Mouse (Mus musculus) ES-Bruce4 (cell line): ENCODE data around the gene Pip5k1a. TPM values are rescaled to one million over a fixed set of nuclear protein-coding genes. Genes with fewer than 3 reads are reported as not detected.
"Not testable (repeated sequence)": the region's sequence is repeated elsewhere in the genome, so short reads cannot be mapped to it uniquely, and the experiment has no call there.

Source experiments
- H3K27ac ChIP-seq: 2 replicates; pipeline ENCODE4 v1.5.1; 2012; ENCODE audit warnings: low read length, inconsistent platforms; ENCODE audit not compliant: insufficient read depth
- H3K27me3 ChIP-seq: 2 replicates; pipeline ENCODE4 v1.6.1; 2012; ENCODE audit warnings: mild to moderate bottlenecking, low read length, inconsistent platforms; ENCODE audit not compliant: control insufficient read depth, poor library complexity, insufficient read depth, severe bottlenecking
- H3K36me3 ChIP-seq: 2 replicates; pipeline ENCODE4 v1.6.1; 2012; ENCODE audit warnings: inconsistent platforms, mild to moderate bottlenecking, low read length, moderate library complexity; ENCODE audit not compliant: control insufficient read depth, poor library complexity, insufficient read depth, severe bottlenecking
- H3K4me1 ChIP-seq: one replicate; pipeline ENCODE4 v1.8.1; 2011; ENCODE audit warnings: low read length; ENCODE audit not compliant: control insufficient read depth, insufficient read depth
- H3K4me3 ChIP-seq: 2 replicates; pipeline ENCODE4 v1.5.1; 2011; ENCODE audit warnings: low read depth, mild to moderate bottlenecking, low read length
- H3K9ac ChIP-seq: 2 replicates; pipeline ENCODE4 v1.6.1; 2012; ENCODE audit warnings: low read depth, mild to moderate bottlenecking, inconsistent platforms; ENCODE audit not compliant: poor library complexity, severe bottlenecking
- H3K9me3 ChIP-seq: replicated peaks from 2 replicates; pipeline ENCODE4 v1.6.1; 2012; ENCODE audit warnings: mild to moderate bottlenecking, low read length, inconsistent platforms; ENCODE audit not compliant: control insufficient read depth, poor library complexity, insufficient read depth, severe bottlenecking
- CTCF ChIP-seq: IDR thresholded peaks from one replicate; pipeline ENCODE4 v1.8.1; 2011; ENCODE audit warnings: low read depth, low read length
- EP300 ChIP-seq: IDR thresholded peaks from 2 replicates; pipeline ENCODE4 v1.6.1; 2011; ENCODE audit warnings: low read depth, low read length; ENCODE audit not compliant: insufficient read depth
- POLR2A ChIP-seq: IDR thresholded peaks from one replicate; pipeline ENCODE4 v1.8.1; 2011; ENCODE audit warnings: low read length; ENCODE audit not compliant: insufficient read depth
- polyA plus RNA-seq: library from polyadenylated mRNA; stranded (reverse); fragments of >200 nt; gene quantifications from 2 replicates; pipeline ENCODE4 v1.2.4, GENCODE M21; 2011; ENCODE audit warnings: low read depth; ENCODE audit not compliant: missing spikeins, insufficient read depth, insufficient read length

Gene Pip5k1a
- polyA plus RNA-seq, 1 experiment, result 53.9 TPM

DNA sequence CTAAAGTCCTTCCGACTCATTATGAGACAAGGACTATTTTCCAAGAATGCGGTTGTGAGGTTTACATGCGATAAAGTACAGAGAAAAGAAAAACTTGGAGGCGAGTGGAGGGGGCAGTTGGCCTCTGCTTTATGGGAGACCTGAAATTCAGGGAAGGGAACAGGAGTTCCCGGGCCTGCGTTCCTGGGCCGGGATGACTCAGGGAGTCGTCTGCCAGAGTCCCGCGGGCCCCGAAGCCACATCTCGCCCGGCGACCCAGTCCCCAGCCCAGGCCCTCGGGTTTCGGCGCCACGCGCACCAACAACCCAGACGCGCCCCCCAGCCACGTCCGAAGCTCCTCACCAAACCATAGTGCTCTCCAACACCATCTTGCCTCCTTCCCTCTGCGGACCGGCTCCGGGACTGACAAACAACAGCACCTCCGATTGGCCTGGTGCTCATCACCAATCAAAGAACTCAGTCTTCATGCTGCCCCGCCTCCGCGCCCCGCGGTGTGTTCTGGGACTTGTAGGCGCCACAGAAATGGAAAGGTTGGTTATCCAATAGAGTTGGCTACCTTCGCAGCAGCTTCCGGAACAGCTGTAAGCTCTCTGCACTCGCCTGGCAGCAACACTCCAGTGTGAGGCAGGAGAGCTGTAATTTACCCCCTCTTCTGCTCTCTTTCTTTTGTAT lies 64.4 kb downstream of the Pip5k1a start, which contains the start of gene Psmd4:
Gene Psmd4 (minus strand): TSS at position 449 of the 672 bp plus-strand sequence.
- H3K9me3 ChIP-seq, result no peaks in the 10 kb centered on the region
- H3K4me1 ChIP-seq, result no peaks in the 10 kb centered on the region
- H3K27ac ChIP-seq, result no peak within 1 kb of the TSS
- no peaks in the 10 kb centered on the region for H3K27me3 ChIP-seq
- H3K4me3 ChIP-seq, result peak within 1 kb of the TSS; percentile 95
- peak; percentile 68 for TF ChIP-seq POLR2A
- TF ChIP-seq CTCF, result no peak
- peaks cover 9% of the 10 kb centered on the region for H3K36me3 ChIP-seq
- peak within 1 kb of the TSS; percentile 96 for H3K9ac ChIP-seq

GRCm38 (mm10) chr3:95041625-95042024 lies 65.1 kb downstream of the Pip5k1a start:
- TF ChIP-seq CTCF (no peak), POLR2A (no peak), EP300 (no peak)
- Histone ChIP-seq H3K4me3 (peak overlapping the region; percentile 95; the same call in 1 of the 2 replicates), H3K36me3 (peaks cover 14% of the 10 kb centered on the region), H3K9me3 (no peaks in the 10 kb centered on the region), H3K9ac (peak overlapping the region; percentile 96), H3K4me1 (no peaks in the 10 kb centered on the region), H3K27ac (no peak overlapping the region), H3K27me3 (no peaks in the 10 kb centered on the region)

DNA sequence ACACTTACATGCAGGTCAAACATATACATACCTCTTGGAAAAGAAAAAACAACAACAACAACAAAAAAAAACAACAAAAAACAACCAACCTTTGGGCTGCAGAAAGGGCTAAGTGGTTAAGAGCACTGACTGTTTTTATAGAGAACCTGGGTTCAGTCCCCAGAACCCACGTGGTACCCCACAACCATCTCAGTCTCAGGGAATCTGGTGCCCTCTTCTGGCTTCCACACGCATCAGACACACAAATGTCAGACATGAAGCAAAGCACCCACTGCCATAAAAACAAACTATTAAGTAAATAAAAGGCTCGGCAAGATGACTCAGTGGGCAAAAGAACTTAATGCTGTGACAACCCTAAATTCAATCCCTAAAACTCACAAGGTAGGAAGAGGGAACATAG lies 76.8 kb downstream of the Pip5k1a start:
- Histone ChIP-seq H3K4me3 (no peak overlapping the region), H3K27ac (no peak overlapping the region), H3K36me3 (peaks cover 37% of the 10 kb centered on the region), H3K4me1 (no peaks in the 10 kb centered on the region), H3K9me3 (no peaks in the 10 kb centered on the region), H3K27me3 (no peaks in the 10 kb centered on the region), H3K9ac (no peak overlapping the region)
- TF ChIP-seq POLR2A, result no peak
- TF ChIP-seq CTCF, result no peak
- no peak for TF ChIP-seq EP300

GRCm38 (mm10) chr3:95029291-95029827 lies 77.4 kb downstream of the Pip5k1a start:
- H3K9ac ChIP-seq, H3K9me3 ChIP-seq, H3K4me1 ChIP-seq, H3K27ac ChIP-seq, H3K27me3 ChIP-seq, H3K4me3 ChIP-seq: not testable (repeated sequence)
- H3K36me3 ChIP-seq, result peaks cover 31% of the 10 kb centered on the region

GRCm38 (mm10) chr3:95028603-95029002 lies 78.1 kb downstream of the Pip5k1a start:
- H3K9ac ChIP-seq, result no peak overlapping the region
- H3K4me1 ChIP-seq, result no peaks in the 10 kb centered on the region
- no peaks in the 10 kb centered on the region for H3K9me3 ChIP-seq
- no peaks in the 10 kb centered on the region for H3K27me3 ChIP-seq
- no peak overlapping the region for H3K27ac ChIP-seq
- H3K4me3 ChIP-seq, result no peak overlapping the region
- TF ChIP-seq CTCF (no peak), POLR2A (no peak), EP300 (no peak)
- H3K36me3 ChIP-seq, result peaks cover 25% of the 10 kb centered on the region

DNA sequence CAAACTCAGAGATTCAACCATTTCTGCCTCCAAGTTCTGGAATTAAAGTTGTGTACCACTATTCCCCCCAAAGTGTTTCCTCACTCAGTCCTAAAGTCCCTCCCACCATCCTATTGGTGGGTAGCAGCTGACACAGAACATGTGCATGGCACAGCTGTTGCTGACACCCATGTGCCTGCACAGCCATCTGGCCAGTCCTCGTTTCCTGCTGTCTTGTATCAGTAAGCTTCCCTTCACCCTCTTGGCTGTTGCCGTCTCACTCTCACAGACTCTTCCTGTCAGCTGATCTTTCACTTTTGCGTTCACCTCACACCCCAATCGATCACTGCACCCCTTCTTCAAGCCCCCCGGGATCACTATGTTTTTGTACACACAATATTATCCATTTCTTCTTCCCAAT lies 79.0 kb downstream of the Pip5k1a start:
- Histone ChIP-seq H3K4me3 (no peak overlapping the region), H3K9ac (no peak overlapping the region), H3K27ac (no peak overlapping the region), H3K9me3 (no peaks in the 10 kb centered on the region), H3K36me3 (peaks cover 17% of the 10 kb centered on the region), H3K4me1 (no peaks in the 10 kb centered on the region), H3K27me3 (no peaks in the 10 kb centered on the region)
- TF ChIP-seq EP300 (no peak), POLR2A (no peak), CTCF (no peak)
